Mouse (Mus musculus): ENCODE measurements around the gene Rab11fip3. TPM values are rescaled to one million over a fixed set of nuclear protein-coding genes. Genes with fewer than 3 reads are reported as not detected.
A peak's percentile ranks its signal among the peaks of the same experiment; 100 is the strongest.
"Not testable (repeated sequence)": the region's sequence is repeated elsewhere in the genome, so short reads cannot be mapped to it uniquely, and the experiment has no call there.

Gene Rab11fip3
- polyA plus RNA-seq, 1 experiment from 2014 or later, result 4.5 TPM

- Histone ChIP-seq H3K4me2 (replicated peaks; ENCODE audit: low read depth) (no peak overlapping the region), H3K27ac (replicated peaks) (no peak overlapping the region)
- WGBS, result 41% methylated on average over 9 of the region's 9 CpGs
Observed at GRCm38 (mm10) chr17:26041111-26041802, 28.1 kb downstream of the Rab11fip3 start.

DNA sequence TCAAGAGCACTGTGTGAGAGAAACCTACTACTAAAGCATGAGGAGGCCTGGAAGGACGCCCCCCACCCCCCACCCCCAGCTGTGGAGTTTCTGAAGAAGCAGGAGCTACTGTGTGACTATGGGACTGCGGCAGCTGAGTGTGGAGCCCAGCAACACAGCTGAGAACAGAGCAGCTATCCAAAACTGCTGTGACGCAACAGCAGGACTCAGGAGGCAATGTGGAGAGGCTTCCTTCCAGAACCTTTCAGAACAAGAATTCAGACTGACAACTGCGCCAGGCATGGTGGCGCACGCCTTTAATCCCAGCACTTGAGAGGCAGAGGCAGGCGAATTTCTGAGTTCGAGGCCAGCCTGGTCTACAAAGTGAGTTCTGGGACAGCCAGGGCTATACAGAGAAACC, 28.6 kb downstream of the Rab11fip3 start:
- H3K9ac ChIP-seq (ENCODE audit: low read length); H3K27ac ChIP-seq (replicated peaks); H3K27me3 ChIP-seq (ENCODE audit: control insufficient read depth, insufficient read depth, low read length); H3K36me3 ChIP-seq (ENCODE audit: control insufficient read depth, insufficient read depth, low read length); H3K4me2 ChIP-seq (replicated peaks; ENCODE audit: low read depth); H3K4me1 ChIP-seq (replicated peaks; ENCODE audit: control insufficient read depth, insufficient read depth); DNase-seq (ENCODE audit: low spot score); H3K9me3 ChIP-seq (ENCODE audit: control insufficient read depth, low read length); ATAC-seq (ENCODE audit: low FRiP score, low TSS enrichment); H3K4me3 ChIP-seq (ENCODE audit: low read depth, low read length): not testable (repeated sequence)
- 79% methylated on average over 8 of the region's 8 CpGs for WGBS

More at GRCm38 (mm10) chr17:26041111-26041802, 28.1 kb downstream of the Rab11fip3 start:
- H3K4me3 ChIP-seq (ENCODE audit: low read depth, low read length), result no peak overlapping the region
- TF ChIP-seq CTCF (IDR thresholded peaks at IDR 0.05; ENCODE audit: low read depth) (peak; percentile 91), EP300 (optimal IDR thresholded peaks at IDR 0.05) (no peak)
- H3K27me3 ChIP-seq (ENCODE audit: control insufficient read depth, insufficient read depth, low read length), result no peaks in the 10 kb centered on the region
- peak; percentile 80 for ATAC-seq (ENCODE audit: low FRiP score, low TSS enrichment)
- H3K9me3 ChIP-seq (ENCODE audit: control insufficient read depth, low read length), result no peaks in the 10 kb centered on the region
- no peak overlapping the region for H3K9ac ChIP-seq (ENCODE audit: low read length)
- no peaks in the 10 kb centered on the region for H3K4me1 ChIP-seq (replicated peaks; ENCODE audit: control insufficient read depth, insufficient read depth)
- no peaks in the 10 kb centered on the region for H3K36me3 ChIP-seq (ENCODE audit: control insufficient read depth, insufficient read depth, low read length)
- DNase-seq (ENCODE audit: low spot score), result peak; percentile 66

- no peak for ATAC-seq (ENCODE audit: low FRiP score, low TSS enrichment)
- no peak overlapping the region for H3K4me2 ChIP-seq (replicated peaks; ENCODE audit: low read depth)
- no peak overlapping the region for H3K27ac ChIP-seq (replicated peaks)
- no peaks in the 10 kb centered on the region for H3K27me3 ChIP-seq (ENCODE audit: control insufficient read depth, insufficient read depth, low read length)
- no peaks in the 10 kb centered on the region for H3K9me3 ChIP-seq (ENCODE audit: control insufficient read depth, low read length)
- TF ChIP-seq CTCF (IDR thresholded peaks at IDR 0.05; ENCODE audit: low read depth) (no peak), EP300 (optimal IDR thresholded peaks at IDR 0.05) (no peak)
- H3K9ac ChIP-seq (ENCODE audit: low read length), result no peak overlapping the region
- WGBS, result 76% methylated on average over 6 of the region's 6 CpGs
- DNase-seq (ENCODE audit: low spot score), result no peak
- no peak overlapping the region for H3K4me3 ChIP-seq (ENCODE audit: low read depth, low read length)
- no peaks in the 10 kb centered on the region for H3K4me1 ChIP-seq (replicated peaks; ENCODE audit: control insufficient read depth, insufficient read depth)
- peaks cover 4% of the 10 kb centered on the region for H3K36me3 ChIP-seq (ENCODE audit: control insufficient read depth, insufficient read depth, low read length)
Observed at GRCm38 (mm10) chr17:26032037-26032436, 37.3 kb downstream of the Rab11fip3 start.

- DNase-seq (ENCODE audit: low spot score) (no peak), ATAC-seq (ENCODE audit: low FRiP score, low TSS enrichment) (no peak)
- Histone ChIP-seq H3K4me1 (replicated peaks; ENCODE audit: control insufficient read depth, insufficient read depth) (no peaks in the 10 kb centered on the region), H3K9ac (ENCODE audit: low read length) (no peak overlapping the region), H3K4me3 (ENCODE audit: low read depth, low read length) (no peak overlapping the region), H3K27ac (replicated peaks) (no peak overlapping the region), H3K27me3 (ENCODE audit: control insufficient read depth, insufficient read depth, low read length) (no peaks in the 10 kb centered on the region), H3K4me2 (replicated peaks; ENCODE audit: low read depth) (no peak overlapping the region), H3K9me3 (ENCODE audit: control insufficient read depth, low read length) (no peaks in the 10 kb centered on the region), H3K36me3 (ENCODE audit: control insufficient read depth, insufficient read depth, low read length) (peaks cover 4% of the 10 kb centered on the region)
- TF ChIP-seq EP300 (optimal IDR thresholded peaks at IDR 0.05) (no peak), CTCF (IDR thresholded peaks at IDR 0.05; ENCODE audit: low read depth) (no peak)
- 90% methylated on average over 5 of the region's 5 CpGs for WGBS
Observed at GRCm38 (mm10) chr17:26031583-26031982, 37.8 kb downstream of the Rab11fip3 start.

- H3K27me3 ChIP-seq (ENCODE audit: control insufficient read depth, insufficient read depth, low read length), result no peaks in the 10 kb centered on the region
- no peak overlapping the region for H3K4me3 ChIP-seq (ENCODE audit: low read depth, low read length)
- H3K27ac ChIP-seq (replicated peaks), result no peak overlapping the region
- TF ChIP-seq EP300 (optimal IDR thresholded peaks at IDR 0.05) (no peak), CTCF (IDR thresholded peaks at IDR 0.05; ENCODE audit: low read depth) (no peak)
- H3K4me1 ChIP-seq (replicated peaks; ENCODE audit: control insufficient read depth, insufficient read depth), result no peaks in the 10 kb centered on the region
- ATAC-seq (ENCODE audit: low FRiP score, low TSS enrichment) (no peak), DNase-seq (ENCODE audit: low spot score) (no peak)
- H3K36me3 ChIP-seq (ENCODE audit: control insufficient read depth, insufficient read depth, low read length), result no peaks in the 10 kb centered on the region; the same call in 1 of the 2 replicates
- WGBS, result 88% methylated on average over 4 of the region's 4 CpGs
- no peak overlapping the region for H3K9ac ChIP-seq (ENCODE audit: low read length)
- H3K9me3 ChIP-seq (ENCODE audit: control insufficient read depth, low read length), result no peaks in the 10 kb centered on the region
- no peak overlapping the region for H3K4me2 ChIP-seq (replicated peaks; ENCODE audit: low read depth)
Observed at GRCm38 (mm10) chr17:26028261-26028660, 41.1 kb downstream of the Rab11fip3 start.

DNA sequence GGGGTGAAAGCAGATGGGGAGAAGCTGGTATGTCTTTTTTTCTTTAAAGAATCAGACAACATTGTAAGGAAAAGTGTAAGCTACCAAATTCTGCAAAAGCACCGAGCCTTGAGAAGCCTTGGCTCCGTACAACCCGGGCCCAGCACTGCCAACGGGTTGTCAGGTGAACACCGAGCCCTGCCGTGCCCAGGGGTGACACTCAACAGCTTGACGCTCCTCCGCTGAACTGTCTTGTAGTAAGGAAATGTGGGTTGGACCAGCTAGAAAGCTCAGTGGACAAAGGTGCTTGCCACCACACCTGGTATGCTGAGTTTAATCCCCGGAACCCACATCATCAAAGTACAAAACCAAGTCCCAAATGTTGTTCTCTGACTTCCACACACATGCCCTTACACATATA, 44.7 kb downstream of the Rab11fip3 start:
- DNase-seq (ENCODE audit: low spot score) (no peak), ATAC-seq (ENCODE audit: low FRiP score, low TSS enrichment) (no peak)
- Histone ChIP-seq H3K9me3 (ENCODE audit: control insufficient read depth, low read length) (no peaks in the 10 kb centered on the region), H3K27ac (replicated peaks) (no peak overlapping the region), H3K4me3 (ENCODE audit: low read depth, low read length) (no peak overlapping the region), H3K27me3 (ENCODE audit: control insufficient read depth, insufficient read depth, low read length) (no peaks in the 10 kb centered on the region), H3K4me2 (replicated peaks; ENCODE audit: low read depth) (no peak overlapping the region), H3K36me3 (ENCODE audit: control insufficient read depth, insufficient read depth, low read length) (no peaks in the 10 kb centered on the region; the same call in 1 of the 2 replicates), H3K4me1 (replicated peaks; ENCODE audit: control insufficient read depth, insufficient read depth) (no peaks in the 10 kb centered on the region), H3K9ac (ENCODE audit: low read length) (no peak overlapping the region)
- TF ChIP-seq CTCF (IDR thresholded peaks at IDR 0.05; ENCODE audit: low read depth) (no peak), EP300 (optimal IDR thresholded peaks at IDR 0.05) (no peak)
- 89% methylated on average over 9 of the region's 9 CpGs for WGBS
